Mouse (Mus musculus): Measurements from ENCODE around the gene Gm32802.
"Not testable (repeated sequence)": the region's sequence is repeated elsewhere in the genome, so short reads cannot be mapped to it uniquely, and the experiment has no call there.

Gm32802 gene

DNA sequence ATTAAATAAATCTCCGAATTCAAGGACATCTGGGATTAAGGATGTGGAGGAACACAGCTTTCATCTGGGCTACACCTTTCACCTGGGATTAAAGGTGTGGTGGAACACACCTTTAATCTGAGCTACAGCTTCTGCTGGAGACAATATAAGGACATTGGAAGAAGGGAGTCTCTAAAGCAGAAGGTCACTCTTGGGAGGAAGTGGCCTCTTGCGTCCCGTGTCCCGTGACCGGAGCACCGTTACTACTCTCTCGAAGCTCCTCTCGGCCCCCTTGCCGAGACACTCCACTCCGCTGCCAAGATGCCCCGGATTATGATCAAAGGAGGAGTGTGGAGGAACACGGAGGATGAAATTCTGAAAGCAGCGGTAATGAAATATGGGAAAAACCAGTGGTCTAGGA is at the start of gene Gm32802:
Gene Gm32802 (plus strand): TSS at position 301 of the 400 bp plus-strand sequence.
- DNase-seq (ENCODE audit: low spot score), result not testable (repeated sequence)

GRCm38 (mm10) chr10:118215719-118216393 is 42.6 kb upstream of the Gm32802 start:
- DNase-seq (ENCODE audit: low spot score), result not testable (repeated sequence)

- DNase-seq (ENCODE audit: low spot score), result not testable (repeated sequence)
Observed at GRCm38 (mm10) chr10:118227629-118228028, 30.9 kb upstream of the Gm32802 start.

DNA sequence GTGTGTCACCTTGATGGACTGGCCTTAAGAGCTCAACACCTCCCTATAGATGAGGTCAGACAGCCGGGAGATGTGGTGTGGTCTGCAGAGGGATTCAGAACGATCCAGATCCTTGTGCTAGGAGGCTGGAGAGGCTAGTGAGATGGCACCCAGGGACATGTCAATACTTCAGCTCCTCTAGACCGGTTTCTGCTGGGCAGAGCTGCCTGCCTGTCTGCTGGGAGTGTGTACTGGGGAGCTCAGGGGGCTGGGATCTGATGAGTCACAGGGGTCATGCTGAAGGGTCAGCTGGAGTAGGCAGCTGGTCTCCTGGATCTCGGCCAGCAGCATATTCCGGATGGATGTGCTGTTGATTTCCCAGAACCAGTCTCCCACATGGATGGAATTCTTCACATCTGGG is 25.9 kb upstream of the Gm32802 start:
- not testable (repeated sequence) for DNase-seq (ENCODE audit: low spot score)

DNA sequence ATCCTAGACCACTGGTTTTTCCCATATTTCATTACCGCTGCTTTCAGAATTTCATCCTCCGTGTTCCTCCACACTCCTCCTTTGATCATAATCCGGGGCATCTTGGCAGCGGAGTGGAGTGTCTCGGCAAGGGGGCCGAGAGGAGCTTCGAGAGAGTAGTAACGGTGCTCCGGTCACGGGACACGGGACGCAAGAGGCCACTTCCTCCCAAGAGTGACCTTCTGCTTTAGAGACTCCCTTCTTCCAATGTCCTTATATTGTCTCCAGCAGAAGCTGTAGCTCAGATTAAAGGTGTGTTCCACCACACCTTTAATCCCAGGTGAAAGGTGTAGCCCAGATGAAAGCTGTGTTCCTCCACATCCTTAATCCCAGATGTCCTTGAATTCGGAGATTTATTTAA is 17.8 kb upstream of the Gm32802 start, which contains the start of gene Gm32717:
Gene Gm32717 (minus strand): TSS at position 101 of the 400 bp plus-strand sequence.
- DNase-seq (ENCODE audit: low spot score), result not testable (repeated sequence)

- DNase-seq (ENCODE audit: low spot score), result not testable (repeated sequence)
Observed at GRCm38 (mm10) chr10:118249006-118249595, 9.4 kb upstream of the Gm32802 start.

DNA sequence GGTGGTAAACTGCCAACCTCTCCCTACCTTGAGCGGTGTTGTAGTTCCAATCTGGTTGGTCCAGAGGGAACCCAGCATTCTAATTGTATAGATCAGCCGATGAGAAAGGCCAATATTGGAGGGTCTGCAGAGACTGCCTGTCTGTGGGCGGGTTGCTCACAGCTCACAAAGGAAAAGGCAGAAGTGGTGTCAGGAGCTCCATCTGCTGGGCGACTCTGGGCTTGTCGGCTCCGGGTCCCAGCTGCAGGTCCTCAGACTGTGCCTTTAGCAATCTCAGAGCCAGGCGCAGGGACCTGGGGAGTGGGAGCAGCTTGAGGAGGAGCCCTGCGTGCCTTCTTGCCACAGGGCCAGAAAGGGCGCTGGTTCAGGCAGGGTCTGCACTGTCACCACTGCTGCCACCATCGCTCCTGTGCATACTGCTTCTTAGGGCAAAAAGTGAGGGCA is 7.6 kb upstream of the Gm32802 start:
- DNase-seq (ENCODE audit: low spot score), result no peak

DNA sequence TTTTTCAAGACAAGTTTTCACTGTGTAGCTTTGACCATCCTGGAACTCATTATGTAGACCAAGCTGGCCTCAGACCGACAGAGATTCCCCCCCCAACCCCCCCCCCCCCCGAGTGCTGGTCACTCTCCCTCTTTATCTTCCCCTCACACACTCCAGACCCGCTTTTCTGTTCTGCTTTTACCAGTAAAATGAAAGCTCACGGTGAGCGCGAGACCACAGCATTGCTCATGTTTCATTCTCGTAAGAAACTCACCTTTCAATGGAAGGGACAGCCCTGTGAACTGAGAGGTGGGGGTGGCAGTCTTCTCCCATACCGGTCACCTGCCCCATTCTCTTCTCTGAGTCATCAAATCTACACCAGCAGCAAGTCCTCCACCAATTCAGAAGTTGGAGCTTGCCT is 10.3 kb downstream of the Gm32802 start:
- DNase-seq (ENCODE audit: low spot score), result not testable (repeated sequence)

- not testable (repeated sequence) for DNase-seq (ENCODE audit: low spot score)
Observed at GRCm38 (mm10) chr10:118271416-118271815, 12.9 kb downstream of the Gm32802 start.

DNA sequence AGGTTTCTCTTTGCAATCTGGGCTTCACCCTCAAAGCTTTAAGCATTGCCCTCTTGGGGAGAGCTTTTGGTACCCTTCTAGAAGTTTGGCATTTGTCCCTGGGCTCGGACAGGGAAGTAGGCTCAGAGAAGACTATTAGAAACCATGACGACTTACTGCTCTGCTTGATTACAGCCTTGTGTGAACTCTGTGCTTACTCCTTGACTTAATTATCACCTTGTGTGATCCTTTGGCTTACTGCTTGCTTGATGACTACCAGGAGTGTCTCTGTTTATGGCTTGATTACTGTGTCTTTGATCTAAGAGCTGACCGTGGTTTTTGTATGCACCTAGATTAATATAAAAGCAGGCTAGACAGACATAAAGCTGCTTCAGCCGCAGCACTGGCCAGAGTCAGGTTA is 19.6 kb downstream of the Gm32802 start:
- DNase-seq (ENCODE audit: low spot score), result not testable (repeated sequence)

- DNase-seq (ENCODE audit: low spot score), result not testable (repeated sequence)
Observed at GRCm38 (mm10) chr10:118282565-118282964, 24.1 kb downstream of the Gm32802 start.

DNA sequence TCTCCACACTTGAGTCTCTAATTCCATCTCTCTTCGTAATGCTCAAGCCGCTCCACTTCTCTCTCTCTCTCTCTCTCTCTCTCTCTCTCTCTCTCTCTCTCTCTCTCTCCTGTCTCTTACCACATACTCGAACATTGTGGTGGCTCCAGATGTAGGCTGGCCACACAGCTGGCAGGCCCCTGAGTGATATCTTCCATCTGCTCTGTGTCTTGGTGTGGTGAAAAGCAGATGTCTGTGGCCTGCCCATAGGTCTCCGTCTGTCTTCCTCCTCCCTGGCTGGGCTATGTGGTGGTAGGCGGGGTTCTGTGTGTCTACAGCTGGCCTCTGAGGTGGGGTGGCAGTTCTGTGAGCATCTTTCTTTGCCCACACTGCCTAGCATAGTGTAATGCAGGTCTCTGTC is 24.5 kb downstream of the Gm32802 start:
- DNase-seq (ENCODE audit: low spot score), result not testable (repeated sequence)

GRCm38 (mm10) chr10:118294938-118295337 is 36.5 kb downstream of the Gm32802 start, which contains the start of gene Iltifb:
TSS of gene Iltifb (minus strand) at chr10:118295038.
- no peak for DNase-seq (ENCODE audit: low spot score)

DNA sequence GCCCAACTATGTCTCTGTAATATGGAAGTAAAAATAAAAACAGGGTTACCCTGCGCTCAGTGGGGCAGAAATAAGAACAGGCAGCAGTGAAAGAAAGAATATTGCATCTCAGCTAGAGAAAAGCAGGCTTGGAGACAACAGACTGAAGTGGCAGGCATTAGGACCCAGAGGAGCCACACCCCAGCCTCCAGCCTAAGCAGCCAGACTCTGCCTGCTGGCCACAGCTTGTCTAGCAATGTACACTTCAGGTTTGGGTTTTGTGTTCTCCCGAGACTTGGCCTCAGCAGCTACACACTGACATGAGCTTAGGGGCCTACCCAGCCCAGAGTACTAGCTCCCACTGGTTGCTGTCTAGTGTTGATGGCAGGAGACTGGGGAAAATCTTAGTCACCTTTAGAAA is 43.6 kb downstream of the Gm32802 start:
- DNase-seq (ENCODE audit: low spot score), result not testable (repeated sequence)

All from urinary bladder, postnatal 14 days (tissue).